Mouse (Mus musculus): ENCODE measurements around the gene Lhx6.

GRCm38 (mm10) chr2:36032884-36033283 is 72.3 kb downstream of the Lhx6 start:
- TF ChIP-seq CTCF (IDR thresholded peaks at IDR 0.05; ENCODE audit: control insufficient read depth, insufficient read depth, low read length) (no peak), POLR2A (IDR thresholded peaks at IDR 0.05; ENCODE audit: borderline replicate concordance, control insufficient read depth, low read depth, low read length) (no peak)

All from bone marrow, adult 2 months (tissue).